Mouse (Mus musculus): ENCODE results near the gene Ccp110. TPM values are rescaled to one million over a fixed set of nuclear protein-coding genes. Genes with fewer than 3 reads are reported as not detected.

Gene Ccp110
- total RNA-seq, 2 experiments from 2014 or later, result 45.8 to 51.7 TPM

- DNase-seq (ENCODE audit: low spot score in 2 of 2), result peak; percentile 55 to 68
Observed at GRCm38 (mm10) chr7:118766119-118766833, 53.9 kb downstream of the Ccp110 start.

GRCm38 (mm10) chr7:118766834-118767224, 54.5 kb downstream of the Ccp110 start:
- DNase-seq (ENCODE audit: low spot score in 2 of 2), result no peak

- DNase-seq (ENCODE audit: low spot score in 2 of 2), result no peak
Observed at GRCm38 (mm10) chr7:118769208-118769607, 56.9 kb downstream of the Ccp110 start.

- no peak for DNase-seq (ENCODE audit: low spot score in 2 of 2)
Observed at GRCm38 (mm10) chr7:118769655-118770054, 57.3 kb downstream of the Ccp110 start.

GRCm38 (mm10) chr7:118773027-118773426, 60.7 kb downstream of the Ccp110 start:
- DNase-seq (ENCODE audit: low spot score in 2 of 2), result no peak

GRCm38 (mm10) chr7:118775991-118776390, 63.6 kb downstream of the Ccp110 start:
- no peak for DNase-seq (ENCODE audit: low spot score in 2 of 2)

- no peak for DNase-seq (ENCODE audit: low spot score in 2 of 2)
Observed at GRCm38 (mm10) chr7:118776491-118776890, 64.1 kb downstream of the Ccp110 start.

- DNase-seq (ENCODE audit: low spot score in 2 of 2), result peak; percentile 41 to 45
Observed at GRCm38 (mm10) chr7:118777598-118778394, 65.4 kb downstream of the Ccp110 start.

GRCm38 (mm10) chr7:118778561-118778960, 66.2 kb downstream of the Ccp110 start:
- no peak for DNase-seq (ENCODE audit: low spot score in 2 of 2)

GRCm38 (mm10) chr7:118783305-118784001, 71.1 kb downstream of the Ccp110 start:
- peak; percentile 37 to 58 for DNase-seq (ENCODE audit: low spot score in 2 of 2)

GRCm38 (mm10) chr7:118786091-118786490, 73.7 kb downstream of the Ccp110 start:
- no peak for DNase-seq (ENCODE audit: low spot score in 2 of 2)

Other genes with a start within 250 kb of the Ccp110 start
- 1 to 10 TPM; 3.5 TPM for gene Itpripl2, start 220.6 kb upstream of the Ccp110 start, total RNA-seq (2021)
- gene Coq7, start 179.2 kb upstream of the Ccp110 start, total RNA-seq (2021), result 10 to 100 TPM; 31.4 to 41.4 TPM
- 10 to 100 TPM; 12.1 to 12.7 TPM for gene Tmc7, start 127.8 kb upstream of the Ccp110 start, total RNA-seq (2021)
- gene Tmc5, start 115.3 kb upstream of the Ccp110 start, total RNA-seq (2021), result under 1 TPM; 0.28 to 0.30 TPM
- 100 to 1,000 TPM; 241 to 246 TPM for gene Gde1, start 6.8 kb upstream of the Ccp110 start, total RNA-seq (2021)
- 10 to 100 TPM; 50.4 to 61.4 TPM for gene Vps35l, start 27.7 kb downstream of the Ccp110 start, total RNA-seq (2021)
- 1 to 10 TPM; 2.6 to 4.0 TPM for gene Iqck, start 143.2 kb downstream of the Ccp110 start, total RNA-seq (2021)
- gene Knop1, start 143.7 kb downstream of the Ccp110 start, total RNA-seq (2021), result 10 to 100 TPM; 22.3 to 23.4 TPM